ENCODE assay signal across 20 mouse cellular contexts in the genomic region with DNA sequence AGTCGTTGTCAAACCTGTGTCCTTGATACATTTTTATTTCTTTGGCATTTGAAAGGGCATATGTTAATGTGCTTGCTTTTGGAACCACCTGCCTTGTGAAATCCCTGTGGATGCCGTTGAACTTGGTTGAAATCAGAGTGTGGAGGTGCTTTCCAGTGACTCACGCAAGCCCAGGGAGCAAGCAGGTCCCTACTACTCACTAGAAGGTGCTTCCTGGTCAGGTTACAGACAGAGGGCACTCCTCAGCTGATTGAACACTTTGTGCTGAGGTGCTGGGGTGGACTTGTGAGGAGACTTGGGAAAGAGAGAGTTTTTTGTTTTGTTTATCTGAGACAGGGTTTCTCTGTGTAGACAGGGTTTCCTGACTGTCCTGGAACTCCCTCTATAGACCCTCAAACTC. TPM values are rescaled to one million over a fixed set of nuclear protein-coding genes. Genes with fewer than 3 reads are reported as not detected.
A peak's percentile ranks its signal among the peaks of the same experiment; 100 is the strongest.
DNase-seq lines count a peak whose midpoint lies in the region; ATAC-seq and TF ChIP-seq lines count a peak whose summit lies in the region.
"Had no signal": no experiment of that assay in that cellular context is flagged by ENCODE, and none has a peak within 500 bp of the region (broad histone marks: within the 10 kb centered on the region; RNA-seq: fewer than 3 reads in every experiment).

No protein-coding gene starts in this region.

- TF ChIP-seq CTCF in intestine, postnatal 0 days (IDR thresholded peaks at IDR 0.05; ENCODE audit: low read depth) = 0 out of 2 replicates have a peak, but pooled peaks have one; percentile 12
- TF ChIP-seq CTCF in lung, postnatal 0 days (IDR thresholded peaks at IDR 0.05) = peak; percentile 23; the same call in 1 of the 2 replicates

- no peaks in the 10 kb centered on the region for H3K9me3 ChIP-seq in intestine, postnatal 0 days (ENCODE audit: control insufficient read depth)
- H3K9me3 ChIP-seq in intestine, embryonic 15.5 days = no peaks in the 10 kb centered on the region
- H3K9me3 ChIP-seq in lung, postnatal 0 days (ENCODE audit: low read length) = no peaks in the 10 kb centered on the region
- H3K9me3 ChIP-seq in midbrain, embryonic 14.5 days (ENCODE audit: control insufficient read depth, low read length) = no peaks in the 10 kb centered on the region
- H3K9me3 ChIP-seq: forebrain, embryonic 10.5 days; forebrain, embryonic 13.5 days; heart, embryonic 13.5 days; hindbrain, embryonic 12.5 days; hindbrain, embryonic 15.5 days had no signal

- H3K4me1 ChIP-seq in intestine, postnatal 0 days (replicated peaks; ENCODE audit: control insufficient read depth, insufficient read depth, low read length) = peaks cover 9% of the 10 kb centered on the region; the same call in 1 of the 2 replicates
- peaks cover 33% of the 10 kb centered on the region for H3K4me1 ChIP-seq in intestine, embryonic 15.5 days (replicated peaks)
- peaks cover 32% of the 10 kb centered on the region for H3K4me1 ChIP-seq in lung, postnatal 0 days (ENCODE audit: insufficient read depth, low read depth, low read length)
- H3K4me1 ChIP-seq in midbrain, embryonic 14.5 days (ENCODE audit: control insufficient read depth, insufficient read depth, low read length) = 0 out of 2 replicates have a peak, but pooled peaks cover under 1% of the 10 kb centered on the region

- no peak overlapping the region for H3K9ac ChIP-seq in intestine, postnatal 0 days (ENCODE audit: low read depth, low read length)
- no peak overlapping the region for H3K9ac ChIP-seq in intestine, embryonic 15.5 days
- H3K9ac ChIP-seq in lung, postnatal 0 days (replicated peaks; ENCODE audit: low read depth) = no peak overlapping the region
- H3K9ac ChIP-seq in midbrain, embryonic 14.5 days (replicated peaks; ENCODE audit: low read length) = no peak overlapping the region
- H3K9ac ChIP-seq: forebrain, embryonic 13.5 days; heart, embryonic 13.5 days; hindbrain, embryonic 12.5 days; hindbrain, embryonic 15.5 days had no signal

- ATAC-seq in intestine, postnatal 0 days = no peak
- ATAC-seq in intestine, embryonic 15.5 days = no peak
- peak; percentile 16; the same call in 1 of the 2 replicates for ATAC-seq in lung, postnatal 0 days
- ATAC-seq in midbrain, embryonic 14.5 days (ENCODE audit: low FRiP score, low TSS enrichment) = no peak
- ATAC-seq: forebrain, embryonic 13.5 days; forebrain, embryonic 16.5 days had no signal

- 84% methylated on average over 3 of the region's 3 CpGs for WGBS in intestine, postnatal 0 days
- WGBS in intestine, embryonic 15.5 days = 85% methylated on average over 3 of the region's 3 CpGs
- WGBS in lung, postnatal 0 days = 70% methylated on average over 3 of the region's 3 CpGs
- 89% methylated on average over 3 of the region's 3 CpGs for WGBS in midbrain, embryonic 14.5 days

- no peaks in the 10 kb centered on the region for H3K36me3 ChIP-seq in intestine, postnatal 0 days (ENCODE audit: control insufficient read depth, insufficient read depth)
- no peaks in the 10 kb centered on the region for H3K36me3 ChIP-seq in intestine, embryonic 15.5 days
- H3K36me3 ChIP-seq in lung, postnatal 0 days (ENCODE audit: insufficient read depth, low read length) = no peaks in the 10 kb centered on the region
- H3K36me3 ChIP-seq in midbrain, embryonic 14.5 days (ENCODE audit: control insufficient read depth, insufficient read depth, low read length) = no peaks in the 10 kb centered on the region
- H3K36me3 ChIP-seq: heart, embryonic 13.5 days; hindbrain, embryonic 12.5 days; hindbrain, embryonic 15.5 days had no signal

- no peak for TF ChIP-seq EP300 in lung, postnatal 0 days (IDR thresholded peaks at IDR 0.05)

- peak; percentile 39 for DNase-seq in adrenal gland, postnatal 14 days
- no peak for DNase-seq in adrenal gland, postnatal 4 days (ENCODE audit: low spot score in 2 of 2)
- DNase-seq in lung, postnatal 0 days (ENCODE audit: low spot score) = peak; percentile 39
- DNase-seq in lung, postnatal 25 days (ENCODE audit: low spot score) = no peak
- DNase-seq in midbrain, embryonic 14.5 days = no peak
- DNase-seq: adrenal gland, adult 2 months; adrenal gland, postnatal 25 days; cerebellum, adult 18-20 months; cerebellum, adult 9-10 months; cerebellum, postnatal 14 days; gastrocnemius, postnatal 25 days; heart, adult 18-20 months had no signal

- H3K4me2 ChIP-seq in intestine, postnatal 0 days (replicated peaks; ENCODE audit: low read depth) = no peak overlapping the region
- no peak overlapping the region for H3K4me2 ChIP-seq in intestine, embryonic 15.5 days (replicated peaks)
- H3K4me2 ChIP-seq in lung, postnatal 0 days (replicated peaks; ENCODE audit: low read depth, low read length) = no peak overlapping the region
- no peak overlapping the region for H3K4me2 ChIP-seq in midbrain, embryonic 14.5 days (ENCODE audit: low read length)
- H3K4me2 ChIP-seq: forebrain, embryonic 13.5 days; heart, embryonic 13.5 days; hindbrain, embryonic 12.5 days; hindbrain, embryonic 15.5 days had no signal

- no peak overlapping the region for H3K27ac ChIP-seq in intestine, postnatal 0 days (ENCODE audit: low read depth, low read length)
- no peak overlapping the region for H3K27ac ChIP-seq in intestine, embryonic 15.5 days
- no peak overlapping the region for H3K27ac ChIP-seq in lung, postnatal 0 days (ENCODE audit: low read length)
- no peak overlapping the region for H3K27ac ChIP-seq in midbrain, embryonic 14.5 days (replicated peaks; ENCODE audit: low read depth, low read length)
- H3K27ac ChIP-seq: forebrain, embryonic 10.5 days; forebrain, embryonic 13.5 days; hindbrain, embryonic 12.5 days; hindbrain, embryonic 15.5 days had no signal

- no peaks in the 10 kb centered on the region for H3K27me3 ChIP-seq in intestine, postnatal 0 days (replicated peaks; ENCODE audit: control insufficient read depth, insufficient read depth, low read length)
- H3K27me3 ChIP-seq in intestine, embryonic 15.5 days (replicated peaks) = no peaks in the 10 kb centered on the region
- H3K27me3 ChIP-seq in lung, postnatal 0 days (replicated peaks; ENCODE audit: insufficient read depth, low read length) = no peaks in the 10 kb centered on the region
- H3K27me3 ChIP-seq in midbrain, embryonic 14.5 days (ENCODE audit: control insufficient read depth, insufficient read depth, low read length) = no peaks in the 10 kb centered on the region
- H3K27me3 ChIP-seq: forebrain, embryonic 13.5 days; heart, embryonic 13.5 days; hindbrain, embryonic 12.5 days; hindbrain, embryonic 15.5 days had no signal

- no peak overlapping the region for H3K4me3 ChIP-seq in intestine, postnatal 0 days (ENCODE audit: low read depth, low read length)
- no peak overlapping the region for H3K4me3 ChIP-seq in intestine, embryonic 15.5 days (replicated peaks)
- H3K4me3 ChIP-seq in lung, postnatal 0 days (ENCODE audit: low read depth, low read length) = no peak overlapping the region
- H3K4me3 ChIP-seq in midbrain, embryonic 14.5 days (replicated peaks; ENCODE audit: low read depth, low read length) = no peak overlapping the region
- H3K4me3 ChIP-seq: forebrain, embryonic 10.5 days; forebrain, embryonic 13.5 days; heart, embryonic 13.5 days; hindbrain, embryonic 12.5 days; hindbrain, embryonic 15.5 days had no signal

RNA-seq across cellular contexts. Expression of a gene that starts 43.5 kb away (rescaled TPM):
- 15.0 and 19.1 TPM in 2 replicates for total RNA-seq in adrenal gland, postnatal 14 days (2021)
- total RNA-seq in adrenal gland, postnatal 4 days (2021) = 10 to 100 TPM; 19.2 to 22.6 TPM
- 6.1 and 6.2 TPM in 2 replicates for polyA plus RNA-seq in intestine, postnatal 0 days (2015; fragmentation: Nextera tagmentation; extraction: Ambion mirVana)
- 16.3 and 17.0 TPM in 2 replicates for polyA plus RNA-seq in intestine, embryonic 15.5 days (2015; fragmentation: Nextera tagmentation; extraction: Ambion mirVana)
- polyA plus RNA-seq in lung, postnatal 0 days (2015; fragmentation: Nextera tagmentation; extraction: Ambion mirVana) = 18.9 and 22.0 TPM in 2 replicates
- 9.7 and 10.6 TPM in 2 replicates for polyA plus RNA-seq in midbrain, embryonic 14.5 days (2014; fragmentation: Nextera tagmentation; extraction: Ambion mirVana)

Comparison
In these comparisons a context has a peak if more than half of its experiments do, and no peak if none do; other contexts are left out.
1. DNase-seq: peak in adrenal gland, postnatal 14 days (single experiment) and lung, postnatal 0 days (single experiment); none in adrenal gland, postnatal 4 days (0 of 2), lung, postnatal 25 days (single experiment) and midbrain, embryonic 14.5 days (single experiment).